Mouse (Mus musculus): Measurements from ENCODE around the gene Cacna1d.
A peak's percentile ranks its signal among the peaks of the same experiment; 100 is the strongest.

DNA sequence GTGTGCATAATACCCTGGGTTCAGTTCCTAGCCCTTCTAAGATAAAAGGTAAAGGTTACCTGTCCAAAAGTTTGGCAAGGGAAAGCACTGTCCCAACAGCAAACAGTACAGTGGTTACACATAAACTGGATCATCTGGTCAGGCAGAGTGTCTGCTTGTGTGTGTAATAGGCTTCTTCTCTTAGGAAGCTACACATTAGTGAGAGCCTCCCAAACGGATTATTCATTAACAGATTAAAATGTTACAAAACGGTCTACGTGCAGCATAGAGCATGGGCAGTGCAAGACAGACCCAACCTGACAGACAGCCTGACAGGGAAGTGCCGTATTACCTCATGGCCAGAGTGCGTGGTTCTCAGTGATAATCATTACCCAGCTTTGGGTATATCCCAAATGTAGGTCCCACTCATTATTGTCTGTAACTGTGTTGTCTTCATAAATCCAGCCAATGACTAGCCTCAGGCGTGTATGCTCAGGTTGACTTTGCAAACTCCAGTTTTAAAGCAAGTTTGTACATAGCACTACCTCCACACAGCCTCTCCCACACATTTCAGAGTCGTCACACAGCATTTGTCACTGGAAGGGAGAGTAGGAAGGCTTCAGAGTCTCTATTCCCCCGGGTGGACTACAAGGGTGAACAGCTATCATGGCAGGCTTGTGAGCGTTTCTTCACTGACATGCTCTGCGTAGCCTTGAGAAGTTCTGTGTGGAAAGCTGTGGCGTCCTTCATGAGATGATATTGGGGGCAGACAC, 495.1 kb downstream of the Cacna1d start:
- peak; percentile 31 for TF ChIP-seq EP300 (optimal IDR thresholded peaks at IDR 0.05)
- no peak for TF ChIP-seq CTCF (IDR thresholded peaks at IDR 0.05; ENCODE audit: low read depth)

All from stomach, postnatal 0 days (tissue).